Mouse (Mus musculus) heart, postnatal 10 days (tissue): ENCODE results near the gene Fnbp1l. TPM values are rescaled to one million over a fixed set of nuclear protein-coding genes. Genes with fewer than 3 reads are reported as not detected.

Experiments
- DNase-seq, 2 experiments: peaks; one replicate each; pipeline ENCODE4 v3.0.0; 2021
- intact Hi-C: fragments of 180-260 bp; cut with DNase I; formaldehyde crosslinking; loops from one replicate; pipeline ENCODE4 v1.15.1; 2025
- total RNA-seq, 2 experiments: library from RNA; stranded (reverse); gene quantifications; 2 replicates each; pipeline ENCODE4 v1.2.3; 2021

The Fnbp1l gene
- total RNA-seq, 2 experiments from 2014 or later, result 49.0 to 52.7 TPM

DNA sequence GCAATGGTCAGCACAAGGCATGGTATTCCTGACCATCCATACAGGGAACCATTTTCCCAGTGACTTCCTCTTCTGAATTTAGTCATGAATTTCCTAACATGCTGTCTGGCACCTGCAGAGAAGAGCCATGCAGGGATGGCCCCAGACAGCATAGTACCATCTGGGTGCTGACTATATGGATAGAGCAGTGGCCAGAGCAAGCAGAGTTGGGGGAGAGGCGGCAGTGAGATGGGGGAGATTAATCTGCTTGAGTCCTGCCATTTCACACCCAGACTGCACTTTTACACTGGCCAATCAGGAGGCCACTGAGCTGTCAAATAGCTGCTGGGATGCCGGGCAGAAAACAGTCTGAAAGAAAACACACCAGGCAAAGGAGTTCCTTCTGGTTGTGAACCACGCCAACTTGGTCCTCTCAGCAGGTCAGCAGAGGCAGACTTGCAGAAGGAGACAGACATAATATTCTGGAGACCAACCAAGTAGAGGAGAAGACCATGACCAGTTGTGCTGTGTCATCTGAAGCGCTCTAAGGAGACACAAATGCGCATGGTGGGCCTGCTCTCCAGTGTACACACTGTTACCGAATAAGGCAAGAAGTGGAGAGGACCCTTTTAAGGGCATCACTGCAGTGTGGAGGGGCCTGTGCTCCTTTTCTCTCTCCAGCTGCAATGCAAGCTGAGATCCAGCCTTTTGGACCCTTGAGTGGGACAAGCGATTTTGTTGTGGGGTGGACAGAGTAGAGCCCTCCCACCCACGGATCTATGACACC is 83.4 kb downstream of the Fnbp1l start:
- intact Hi-C loops, result no loop called here
- DNase-seq, result no peak

- no peak for DNase-seq
- intact Hi-C loops, result no loop called here
Measured at GRCm38 (mm10) chr3:122528477-122528876, 91.0 kb downstream of the Fnbp1l start.

DNA sequence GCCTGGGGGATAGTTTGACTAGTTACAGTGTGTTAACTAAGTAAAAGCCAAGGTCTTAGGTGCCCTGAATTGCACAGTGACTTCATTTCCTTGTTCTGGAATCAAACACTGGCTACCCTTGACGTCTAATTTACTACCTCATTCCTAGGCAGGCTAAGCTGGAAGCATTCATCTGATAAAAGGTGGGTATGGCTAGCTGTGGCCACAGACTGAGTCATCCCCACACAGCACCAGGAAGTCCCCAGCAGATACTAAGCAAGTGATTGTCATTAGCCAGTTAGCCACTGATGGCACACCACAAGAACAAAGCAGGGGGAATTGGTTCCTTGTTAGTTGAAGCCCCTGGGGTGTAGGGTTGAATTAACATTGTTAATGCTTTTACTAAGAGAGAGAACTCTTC is 98.2 kb downstream of the Fnbp1l start:
- intact Hi-C loops, result no loop called here
- no peak for DNase-seq

DNA sequence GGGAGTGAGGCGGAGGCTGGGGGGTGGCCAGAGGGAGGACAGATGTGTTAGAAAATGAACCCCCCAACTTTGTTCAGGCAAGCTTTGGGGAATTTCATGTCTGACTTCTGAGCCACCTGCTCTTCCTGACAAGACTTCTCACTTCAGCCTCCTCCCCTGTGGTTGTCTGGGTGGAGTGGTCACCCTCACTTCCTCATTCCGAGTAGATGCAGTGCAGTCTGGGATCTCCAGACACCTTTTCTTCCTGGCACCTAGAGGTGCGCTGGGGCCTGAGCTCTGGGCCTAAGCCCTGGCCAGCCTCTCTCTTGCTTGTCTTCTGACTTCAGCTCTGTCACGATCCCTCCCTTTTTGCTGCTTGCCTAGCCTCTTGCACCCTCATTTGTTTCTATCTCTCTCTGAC is 98.6 kb downstream of the Fnbp1l start:
- no peak for DNase-seq
- intact Hi-C loops, result no loop called here

GRCm38 (mm10) chr3:122520365-122520764 is 99.2 kb downstream of the Fnbp1l start:
- intact Hi-C loops, result no loop called here

GRCm38 (mm10) chr3:122519082-122519481 is 100.4 kb downstream of the Fnbp1l start:
- no peak for DNase-seq
- intact Hi-C loops, result loop anchor here (10.0 kb wide), 1 partner anchor 256 kb away; no protein-coding TSS in a partner anchor

More at GRCm38 (mm10) chr3:122520365-122520764, 99.2 kb downstream of the Fnbp1l start:
- DNase-seq, result no peak

DNA sequence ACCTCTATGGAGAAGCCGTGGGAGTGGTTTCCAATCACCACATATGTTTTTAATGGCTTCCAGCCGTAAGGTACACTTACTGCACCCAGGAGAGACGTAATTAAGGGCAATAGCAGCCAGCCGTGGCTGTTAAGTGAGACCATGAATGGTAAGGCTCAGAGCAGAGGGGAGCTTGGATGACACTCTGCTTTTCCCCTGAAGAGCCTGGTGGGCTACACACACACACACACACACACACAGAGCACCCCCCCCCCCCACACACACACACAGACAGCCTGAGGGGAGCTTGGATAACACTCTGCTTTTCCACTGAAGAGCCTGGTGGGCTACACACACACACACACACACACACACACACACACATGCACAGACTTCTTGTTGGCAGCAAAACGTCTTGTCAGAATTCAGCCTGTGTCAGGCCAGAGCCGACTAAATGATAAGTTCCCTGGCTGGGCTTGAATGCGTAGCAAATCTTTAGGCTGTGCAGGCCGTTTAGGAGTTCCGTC is 101.2 kb downstream of the Fnbp1l start:
- no peak for DNase-seq
- intact Hi-C loops, result loop anchor here (10.0 kb wide), 1 partner anchor 257 kb away; no protein-coding TSS in a partner anchor

GRCm38 (mm10) chr3:122517726-122518125 is 101.8 kb downstream of the Fnbp1l start:
- intact Hi-C loops, result loop anchor here (10.0 kb wide), 1 partner anchor 257 kb away; no protein-coding TSS in a partner anchor

DNA sequence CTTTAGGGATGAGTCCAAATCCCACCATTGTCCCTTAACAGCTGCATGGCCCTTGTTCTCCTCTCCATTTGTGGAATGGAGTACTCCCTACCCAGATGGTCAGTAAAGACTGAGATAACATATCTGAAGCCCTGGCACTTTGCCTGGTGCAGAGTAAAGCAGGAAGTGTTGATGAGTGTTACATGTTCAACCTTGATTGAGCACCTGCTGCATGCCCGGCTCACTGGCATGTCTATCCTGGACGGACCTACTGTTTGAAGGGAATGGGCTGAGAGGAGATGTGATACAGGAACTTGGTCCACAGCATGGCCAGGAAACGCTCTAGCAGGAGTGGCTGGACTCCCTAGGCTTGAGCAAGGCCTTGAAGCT is 103.2 kb downstream of the Fnbp1l start:
- intact Hi-C loops, result loop anchor here (10.0 kb wide), 1 partner anchor 258 kb away; no protein-coding TSS in a partner anchor
- no peak for DNase-seq

More at GRCm38 (mm10) chr3:122517726-122518125, 101.8 kb downstream of the Fnbp1l start:
- DNase-seq, result no peak

DNA sequence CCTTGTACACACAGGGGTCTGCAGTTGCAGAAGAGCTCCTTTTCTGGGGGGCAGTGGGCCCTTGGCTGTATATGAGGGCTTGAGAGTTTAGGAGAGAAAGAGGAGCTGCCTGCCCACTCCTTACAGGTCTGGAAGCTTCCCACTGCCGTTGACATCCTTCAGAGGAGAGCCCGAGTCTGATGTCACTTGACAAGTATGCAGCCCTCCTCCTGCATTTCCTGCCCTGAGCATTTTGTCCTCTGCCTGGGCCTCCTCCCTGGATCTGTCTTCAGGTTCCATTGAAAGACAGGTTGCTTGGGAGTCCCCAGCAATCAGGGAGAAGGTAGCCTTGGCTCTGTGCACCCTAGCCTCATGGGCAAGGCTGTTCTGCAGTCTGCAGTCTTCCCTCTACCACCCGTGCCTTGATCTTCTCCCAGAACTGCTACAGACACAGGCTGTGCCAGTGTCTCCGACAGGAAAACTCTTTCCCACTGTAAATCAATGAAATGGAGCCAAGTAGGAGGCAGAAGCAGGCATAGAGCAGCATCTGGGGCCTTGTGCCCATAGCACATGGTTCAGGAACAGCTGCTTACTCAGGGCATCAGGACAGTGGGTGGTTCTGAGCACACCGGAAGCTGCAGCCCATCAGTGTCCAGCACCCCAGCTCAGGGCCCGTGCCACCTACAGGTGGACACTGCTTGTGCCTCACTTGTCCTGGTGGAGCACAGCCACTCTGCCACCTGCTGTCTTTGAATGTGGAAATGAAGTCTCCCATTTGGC is 103.8 kb downstream of the Fnbp1l start:
- no peak for DNase-seq
- intact Hi-C loops, result loop anchor here (10.0 kb wide), 1 partner anchor 259 kb away; no protein-coding TSS in a partner anchor

GRCm38 (mm10) chr3:122512725-122513375 is 106.7 kb downstream of the Fnbp1l start:
- no peak for DNase-seq
- intact Hi-C loops, result loop anchor here (10.0 kb wide), 1 partner anchor 262 kb away; no protein-coding TSS in a partner anchor

DNA sequence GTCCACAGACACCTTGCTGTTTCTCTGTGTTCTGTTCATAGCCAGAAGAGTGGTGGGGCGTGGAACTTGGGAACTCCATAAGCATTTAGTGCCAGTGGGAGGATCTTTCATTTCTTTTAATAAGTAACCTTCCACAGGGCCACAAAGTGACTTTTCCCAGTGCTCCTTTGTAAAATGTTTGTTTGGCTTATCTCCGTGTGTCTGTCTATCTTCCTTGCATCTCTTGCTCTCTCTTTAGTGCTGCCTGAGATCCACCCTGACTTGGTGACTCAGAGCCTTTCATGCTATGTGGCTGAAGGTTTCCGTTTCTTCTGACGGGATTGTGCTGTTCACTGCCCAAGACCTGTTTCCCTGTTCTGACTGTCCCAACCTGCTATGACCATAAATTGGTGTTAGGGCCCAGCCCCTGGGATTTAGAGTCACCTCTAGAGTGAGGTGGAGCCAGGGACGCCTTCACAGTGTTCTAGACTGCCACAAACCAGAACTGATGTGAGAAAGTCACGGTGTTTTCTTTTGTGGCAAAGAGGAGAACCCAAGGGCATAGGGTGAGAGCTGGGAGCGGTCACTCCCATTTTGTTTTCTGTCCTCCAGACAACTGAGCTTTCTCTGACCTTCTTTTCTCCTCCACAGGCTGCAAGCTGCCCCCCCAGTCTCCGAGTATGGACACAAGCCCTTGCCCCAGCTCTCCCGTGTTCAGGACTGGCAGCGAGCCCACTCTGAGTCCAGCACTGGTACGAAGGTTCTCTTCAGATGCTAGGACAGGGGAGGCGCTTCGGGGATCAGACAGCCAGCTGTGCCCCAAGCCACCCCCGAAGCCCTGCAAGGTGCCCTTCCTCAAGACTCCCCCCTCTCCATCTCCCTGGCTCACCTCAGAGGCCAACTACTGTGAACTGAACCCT is 107.5 kb downstream of the Fnbp1l start:
- DNase-seq, result no peak
- intact Hi-C loops, result loop anchor here (10.0 kb wide), 1 partner anchor 263 kb away; no protein-coding TSS in a partner anchor

DNA sequence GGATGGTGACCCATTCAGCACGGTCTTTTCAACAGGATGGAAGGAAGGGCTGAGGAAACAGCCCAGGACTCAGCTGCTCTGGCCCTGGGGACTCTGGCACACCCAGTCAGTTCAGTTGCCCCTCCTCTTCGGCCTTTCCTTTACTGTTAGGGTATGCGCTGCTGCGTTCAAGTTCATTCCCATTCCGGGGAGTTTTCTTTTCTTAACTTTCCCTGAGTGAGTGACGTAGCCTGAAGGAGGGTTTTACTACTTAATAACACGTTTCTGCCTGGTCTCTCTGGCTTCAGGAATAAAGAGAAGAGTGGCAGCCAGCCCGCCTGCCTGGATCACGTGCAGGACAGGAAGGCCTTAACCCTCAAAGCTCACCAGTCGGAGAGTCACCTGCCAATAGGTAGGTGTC is 108.6 kb downstream of the Fnbp1l start:
- intact Hi-C loops, result loop anchor here (10.0 kb wide), 1 partner anchor 264 kb away; no protein-coding TSS in a partner anchor
- DNase-seq, result peak; percentile 29 to 39

DNA sequence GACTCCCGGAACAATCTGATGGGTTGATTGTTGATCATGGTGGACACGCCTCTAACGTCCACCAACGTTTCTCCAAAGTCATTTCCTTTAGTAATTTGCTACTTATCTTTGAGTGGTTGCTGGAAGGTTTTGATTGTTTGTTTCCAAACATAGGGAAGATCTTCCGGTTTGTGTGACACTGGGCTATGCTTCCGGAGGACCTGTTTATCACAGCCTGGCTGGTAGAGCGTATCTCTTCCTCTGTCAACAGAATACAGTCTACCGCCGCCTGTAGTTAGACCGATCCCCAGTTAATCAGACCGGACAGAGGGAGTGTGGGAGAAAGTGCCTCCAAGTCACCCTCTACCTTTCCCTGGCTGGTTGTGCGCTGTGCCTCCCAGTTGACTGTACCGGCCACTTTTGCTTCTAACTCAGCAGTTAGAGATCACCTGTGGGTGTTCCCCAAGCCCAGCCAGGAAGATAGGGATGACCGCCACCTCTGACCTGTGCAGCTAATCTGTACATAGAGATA is 109.2 kb downstream of the Fnbp1l start:
- intact Hi-C loops, result loop anchor here (10.0 kb wide), 1 partner anchor 265 kb away; no protein-coding TSS in a partner anchor
- peak; percentile 23 to 27 for DNase-seq

- peak; percentile 60 to 71 for DNase-seq
- intact Hi-C loops, result loop anchor here (1.0 to 10.0 kb wide), 3 partner anchors 108 to 265 kb away; partner anchors contain the start of gene Fnbp1l
Measured at GRCm38 (mm10) chr3:122509534-122510239, 109.8 kb downstream of the Fnbp1l start.

GRCm38 (mm10) chr3:122509084-122509483 is 110.4 kb downstream of the Fnbp1l start:
- intact Hi-C loops, result loop anchor here (1.0 to 5.0 kb wide), 2 partner anchors 108 to 129 kb away; partner anchors contain the start of gene Fnbp1l
- DNase-seq, result peak; percentile 73 to 87

DNA sequence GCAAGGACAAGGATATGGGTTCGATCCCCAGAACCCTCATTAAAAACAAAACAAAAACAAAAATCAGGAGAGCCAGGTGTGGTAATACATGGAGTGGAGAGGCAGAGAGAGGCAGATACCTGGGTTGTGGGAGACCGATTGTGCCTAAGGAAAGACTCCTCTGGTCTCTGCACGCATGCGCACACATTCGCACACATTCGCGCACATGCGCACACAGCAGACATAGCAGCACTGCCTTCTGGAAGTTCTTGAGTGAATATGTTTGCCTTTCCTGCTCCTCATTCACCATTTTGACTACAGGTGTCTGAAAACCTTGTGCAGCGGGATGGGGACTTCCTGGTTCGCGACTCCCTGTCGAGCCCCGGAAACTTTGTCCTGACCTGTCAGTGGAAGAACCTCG is 111.7 kb downstream of the Fnbp1l start:
- intact Hi-C loops, result loop anchor here (5.0 kb wide), 1 partner anchor 109 kb away; the partner anchor contains the start of gene Fnbp1l
- DNase-seq, result no peak

- intact Hi-C loops, result loop anchor here (5.0 kb wide), 1 partner anchor 111 kb away; the partner anchor contains the start of gene Fnbp1l
- no peak for DNase-seq
Measured at GRCm38 (mm10) chr3:122506343-122506916, 113.1 kb downstream of the Fnbp1l start.
